Mouse (Mus musculus) heart, embryonic 14.5 days (tissue): ENCODE measurements around the gene Itga9. TPM values are rescaled to one million over a fixed set of nuclear protein-coding genes. Genes with fewer than 3 reads are reported as not detected.

ENCODE experiments used
- ATAC-seq: fragments of 200-750 bp; cut with Nextera tagmentation; 2 replicates; pipeline ENCODE4 v1.8.0; 2017; ENCODE audit warnings: low read depth, moderate TSS enrichment; ENCODE audit not compliant: insufficient number of reproducible peaks, insufficient read depth, low FRiP score
- H3K27ac ChIP-seq, 2 experiments: fragments of 200-500 bp in 1 of 2; fragments of 300-500 bp in 1 of 2; sonication (generic) in 1 of 2; replicated peaks in 1 of 2; 2 replicates each; pipeline ENCODE4 v1.5.1; 2012 to 2014; ENCODE audit warnings: low read depth in 2 of 2, low read length in 2 of 2, control low read depth in 1 of 2, mild to moderate bottlenecking in 1 of 2, mixed read lengths in 1 of 2; ENCODE audit not compliant: control insufficient read depth in 1 of 2, insufficient read depth in 1 of 2
- H3K27me3 ChIP-seq: fragments of 300-500 bp; sonication (generic); 2 replicates; pipeline ENCODE4 v1.6.1; 2014; ENCODE audit warnings: mild to moderate bottlenecking, low read length, control low read depth; ENCODE audit not compliant: control insufficient read depth, insufficient read depth
- H3K36me3 ChIP-seq: fragments of 300-500 bp; sonication (generic); 2 replicates; pipeline ENCODE4 v1.6.1; 2014; ENCODE audit warnings: mild to moderate bottlenecking, control low read depth, low read length, mixed read lengths; ENCODE audit not compliant: control insufficient read depth, insufficient read depth
- H3K4me1 ChIP-seq, 2 experiments: fragments of 200-500 bp in 1 of 2; fragments of 300-500 bp in 1 of 2; sonication (generic) in 1 of 2; 2 replicates each; pipeline ENCODE4 v1.6.1; 2012 to 2014; ENCODE audit warnings: low read length in 2 of 2, control low read depth in 1 of 2, mixed read lengths in 1 of 2; ENCODE audit not compliant: control insufficient read depth in 2 of 2, insufficient read depth in 2 of 2
- H3K4me2 ChIP-seq: fragments of 300-500 bp; sonication (generic); 2 replicates; pipeline ENCODE4 v1.6.1; 2014; ENCODE audit warnings: mild to moderate bottlenecking, low read length
- H3K4me3 ChIP-seq, 2 experiments: fragments of 200-500 bp in 1 of 2; fragments of 300-500 bp in 1 of 2; sonication (generic) in 1 of 2; 2 replicates each; pipeline ENCODE4 v1.5.1; 2012 to 2014; ENCODE audit warnings: low read length in 2 of 2, mild to moderate bottlenecking in 2 of 2, control low read depth in 1 of 2, low read depth in 1 of 2, moderate library complexity in 1 of 2; ENCODE audit not compliant: control insufficient read depth in 1 of 2, insufficient read depth in 1 of 2
- H3K9ac ChIP-seq: fragments of 300-500 bp; sonication (generic); 2 replicates; pipeline ENCODE4 v1.6.1; 2014; ENCODE audit warnings: mild to moderate bottlenecking, low read length
- H3K9me3 ChIP-seq: fragments of 300-500 bp; sonication (generic); 2 replicates; pipeline ENCODE4 v1.6.1; 2016; ENCODE audit warnings: low read length, control low read depth; ENCODE audit not compliant: control insufficient read depth
- WGBS: fragments of 180-500 bp; shearing (Covaris S2); extraction: QIAGEN DNeasy Blood & Tissue Kit; methylation state at CpG from one replicate; pipeline ENCODE4 v1.1.7; 2014; 5-methylcytosine and 5-hydroxymethylcytosine counted together
- polyA plus RNA-seq: library from polyadenylated mRNA; unstranded; fragments of >200 nt; fragmentation: Nextera tagmentation; extraction: Ambion mirVana; gene quantifications from 2 replicates; pipeline ENCODE4 v1.2.1, GENCODE M21; 2014

The Itga9 gene
- polyA plus RNA-seq, 1 experiment from 2014 or later = 15.2 TPM

DNA sequence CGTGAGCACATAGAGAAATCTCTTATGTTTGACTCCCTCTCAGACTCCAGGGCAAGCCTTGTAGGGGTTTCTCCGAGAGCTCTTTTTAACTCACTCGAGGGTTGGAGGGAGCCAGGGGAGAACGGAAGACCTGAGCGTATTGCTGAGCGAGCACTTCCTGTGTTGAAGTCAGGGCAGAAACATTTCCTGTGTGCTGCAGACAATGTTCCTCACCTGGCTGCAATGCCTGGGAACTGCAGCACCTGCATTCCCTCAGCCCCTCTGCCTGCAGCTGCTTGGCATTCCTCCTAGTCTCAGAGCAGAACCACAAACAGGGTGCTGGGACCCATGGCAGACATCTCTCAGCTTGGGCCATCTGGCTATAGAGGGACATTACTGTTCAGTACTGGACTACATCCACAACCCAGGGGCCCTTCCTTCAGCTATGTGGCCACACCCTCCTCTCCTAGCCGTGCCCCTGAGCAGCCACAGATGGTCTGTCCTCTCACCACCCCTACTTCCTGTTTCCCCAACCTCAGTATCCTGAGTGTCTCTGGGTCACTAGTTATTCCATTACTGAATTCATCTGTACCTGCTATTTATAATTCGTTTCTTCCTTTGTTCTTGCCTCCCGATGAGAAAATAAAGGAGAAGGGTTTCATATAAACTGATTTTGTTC, 109.6 kb downstream of the Itga9 start:
- 72% methylated on average over 9 of the region's 9 CpGs for WGBS
- Histone ChIP-seq H3K4me2 (no peak overlapping the region), H3K27me3 (no peaks in the 10 kb centered on the region), H3K9ac (no peak overlapping the region), H3K9me3 (no peaks in the 10 kb centered on the region), H3K4me1 (peaks cover 5 to 13% of the 10 kb centered on the region in 2 experiments; a peak in 3 of 4 replicates), H3K36me3 (peaks cover 9% of the 10 kb centered on the region; the same call in 1 of the 2 replicates), H3K4me3 (no peak overlapping the region), H3K27ac (no peak overlapping the region)
- no peak for ATAC-seq

DNA sequence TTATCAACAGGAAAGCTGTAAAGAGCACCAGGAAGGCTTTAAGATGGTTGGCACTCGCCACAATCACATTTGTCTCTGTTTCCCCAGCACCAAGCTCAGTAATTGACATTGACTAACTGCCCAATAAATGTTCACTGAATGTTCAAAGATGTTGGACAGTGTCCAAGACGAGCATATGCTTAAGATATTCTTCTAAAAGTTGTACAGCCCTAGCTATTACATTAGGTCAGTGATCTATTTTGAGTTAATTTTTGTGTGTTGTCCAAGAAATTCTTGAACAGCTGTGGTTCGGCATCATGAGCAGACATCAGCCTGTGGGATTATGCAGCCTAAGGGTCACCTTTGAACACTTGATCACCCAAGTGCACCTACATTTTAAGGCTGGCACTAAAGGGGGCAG, 110.9 kb downstream of the Itga9 start:
- ATAC-seq = no peak
- Histone ChIP-seq H3K27me3 (no peaks in the 10 kb centered on the region), H3K4me2 (no peak overlapping the region), H3K27ac (peak overlapping the region in 1 of 2 experiments; percentile 25; a peak in 1 of 4 replicates), H3K4me3 (no peak overlapping the region), H3K9me3 (no peaks in the 10 kb centered on the region), H3K36me3 (0 out of 2 replicates have a peak, but pooled peaks cover 6% of the 10 kb centered on the region), H3K4me1 (peaks cover 5 to 13% of the 10 kb centered on the region in 2 experiments; a peak in 3 of 4 replicates), H3K9ac (no peak overlapping the region)
- 39% methylated on average over 3 of the region's 3 CpGs for WGBS

DNA sequence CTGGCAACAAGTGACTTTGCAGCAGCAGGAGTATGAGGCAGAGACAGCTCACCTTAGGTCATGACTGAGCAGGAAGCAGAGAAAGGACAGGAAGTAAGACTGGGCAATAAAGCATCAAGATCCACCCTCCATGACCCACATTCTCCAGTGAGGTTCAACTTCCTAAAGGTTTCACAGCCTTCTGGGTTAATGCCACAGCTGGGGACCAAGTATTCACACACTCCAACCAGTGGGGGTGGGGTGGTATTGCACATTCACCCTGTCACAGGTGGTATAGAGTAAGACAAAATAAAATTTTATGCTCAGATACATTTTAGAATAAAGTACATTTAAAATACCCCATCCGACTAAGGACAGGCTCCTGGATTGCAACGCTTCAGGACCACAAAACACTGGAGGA, 112.0 kb downstream of the Itga9 start:
- Histone ChIP-seq H3K9ac (no peak overlapping the region), H3K4me1 (peaks cover 5 to 13% of the 10 kb centered on the region in 2 experiments; a peak in 3 of 4 replicates), H3K36me3 (no peaks in the 10 kb centered on the region), H3K4me3 (no peak overlapping the region), H3K4me2 (no peak overlapping the region), H3K27me3 (no peaks in the 10 kb centered on the region), H3K9me3 (no peaks in the 10 kb centered on the region), H3K27ac (no peak overlapping the region)
- no peak for ATAC-seq
- WGBS = 85% methylated on average over 2 of the region's 2 CpGs

- Histone ChIP-seq H3K36me3 (no peaks in the 10 kb centered on the region), H3K27ac (no peak overlapping the region), H3K4me1 (peaks cover 8 to 30% of the 10 kb centered on the region in 2 experiments), H3K27me3 (no peaks in the 10 kb centered on the region), H3K4me3 (no peak overlapping the region), H3K4me2 (no peak overlapping the region), H3K9me3 (no peaks in the 10 kb centered on the region), H3K9ac (no peak overlapping the region)
- WGBS = 94% methylated on average over 6 of the region's 6 CpGs
- no peak for ATAC-seq
Measured at GRCm38 (mm10) chr9:118721056-118721455, 114.6 kb downstream of the Itga9 start.

DNA sequence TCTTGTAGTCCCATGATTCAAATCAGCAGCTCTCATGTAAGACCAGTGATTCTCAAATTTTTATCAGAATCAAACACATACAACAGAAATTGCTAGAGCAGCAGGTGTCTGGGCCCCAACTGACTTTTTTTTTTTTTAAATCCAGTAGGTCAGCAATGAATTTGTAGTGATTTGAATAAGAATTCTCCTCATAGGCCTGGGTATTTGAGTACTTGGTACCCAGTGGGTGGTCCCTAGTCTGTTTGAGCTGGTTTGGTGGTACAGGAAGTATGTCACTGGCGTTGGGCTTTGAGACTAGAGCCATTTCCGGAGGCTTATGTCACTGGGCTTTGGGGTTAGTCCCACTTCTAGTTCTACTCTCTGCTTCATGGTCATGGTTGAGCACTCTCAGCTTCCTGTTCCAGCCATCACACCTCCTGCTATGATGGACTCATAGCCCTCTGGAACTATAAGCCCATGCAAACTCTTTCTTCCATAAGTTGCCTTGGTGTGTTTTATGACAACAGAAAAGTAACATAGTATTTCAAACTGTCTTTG, 116.4 kb downstream of the Itga9 start:
- no peak for ATAC-seq
- no peak overlapping the region for H3K27ac ChIP-seq
- 81% methylated on average over 2 of the region's 2 CpGs for WGBS
- H3K9ac ChIP-seq = no peak overlapping the region
- no peak overlapping the region for H3K4me2 ChIP-seq
- H3K4me3 ChIP-seq = no peak overlapping the region
- H3K27me3 ChIP-seq = no peaks in the 10 kb centered on the region
- peaks cover 17 to 36% of the 10 kb centered on the region in 2 experiments for H3K4me1 ChIP-seq
- no peaks in the 10 kb centered on the region for H3K36me3 ChIP-seq
- H3K9me3 ChIP-seq = no peaks in the 10 kb centered on the region

DNA sequence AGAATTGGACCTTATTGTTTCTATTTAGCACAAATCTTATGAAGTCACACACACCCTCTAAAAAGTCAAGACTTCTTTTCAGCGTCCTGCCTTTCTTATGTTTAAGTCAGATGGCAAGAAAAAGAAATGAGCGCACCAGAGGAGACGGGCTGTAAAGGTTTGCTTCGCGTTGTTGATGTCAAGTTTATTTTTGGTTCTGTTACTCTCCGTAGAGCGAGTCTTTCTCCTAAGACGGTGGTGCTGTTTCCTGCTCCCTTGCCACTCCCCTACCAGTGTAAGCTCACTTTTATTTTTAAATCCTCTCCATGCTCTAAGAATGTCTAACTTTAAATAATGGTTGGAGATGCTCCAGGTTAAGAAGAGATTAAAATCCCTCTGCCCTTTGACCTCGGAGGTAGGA, 118.6 kb downstream of the Itga9 start:
- 32% methylated on average over 9 of the region's 9 CpGs for WGBS
- H3K4me2 ChIP-seq = no peak overlapping the region
- no peaks in the 10 kb centered on the region for H3K9me3 ChIP-seq
- H3K4me3 ChIP-seq = no peak overlapping the region
- no peak overlapping the region for H3K9ac ChIP-seq
- no peaks in the 10 kb centered on the region for H3K36me3 ChIP-seq
- no peak for ATAC-seq
- no peaks in the 10 kb centered on the region for H3K27me3 ChIP-seq
- H3K4me1 ChIP-seq = peaks cover 23 to 43% of the 10 kb centered on the region in 2 experiments
- H3K27ac ChIP-seq = peak overlapping the region; percentile 0 to 77

- ATAC-seq = no peak
- H3K9ac ChIP-seq = no peak overlapping the region
- no peaks in the 10 kb centered on the region for H3K27me3 ChIP-seq
- H3K36me3 ChIP-seq = no peaks in the 10 kb centered on the region
- H3K4me1 ChIP-seq = peaks cover 31 to 56% of the 10 kb centered on the region in 2 experiments
- 81% methylated on average over 4 of the region's 4 CpGs for WGBS
- H3K4me2 ChIP-seq = 0 out of 2 replicates have a peak overlapping the region, but pooled peaks have one; percentile 10
- H3K27ac ChIP-seq = peak overlapping the region; percentile 19 to 77; a peak in 3 of 4 replicates
- H3K4me3 ChIP-seq = no peak overlapping the region
- H3K9me3 ChIP-seq = no peaks in the 10 kb centered on the region
Measured at GRCm38 (mm10) chr9:118726550-118726949, 120.1 kb downstream of the Itga9 start.
